Mouse (Mus musculus) liver, postnatal 0 days (tissue): ENCODE measurements around the gene Rsph6a.
"Not testable (repeated sequence)": the region's sequence is repeated elsewhere in the genome, so short reads cannot be mapped to it uniquely, and the experiment has no call there.

Experiments
- CTCF ChIP-seq: sonication (generic); IDR thresholded peaks from 2 replicates; pipeline ENCODE4 v1.5.1; 2016; ENCODE audit warnings: antibody characterized with exemption, low read depth
- EP300 ChIP-seq: IDR thresholded peaks from 2 replicates; pipeline ENCODE4 v1.6.1; 2016; ENCODE audit warnings: antibody characterized with exemption, low read depth, mild to moderate bottlenecking

GRCm38 (mm10) chr7:19071024-19071423, 16.5 kb downstream of the Rsph6a start:
- TF ChIP-seq EP300 = not testable (repeated sequence)
- TF ChIP-seq CTCF = peak; percentile 46
